Mouse (Mus musculus) retina, postnatal 7 days (tissue): ENCODE measurements at regions not wholly inside any gene's neighbourhood (a gene's known extent, or its start where the extent isn't known, plus 50 kb on each side); places are given as distances from the start of the nearest gene placed in this dataset.

ENCODE experiments used
- DNase-seq: peaks from one replicate; pipeline ENCODE4 v3.0.0-alpha.2; 2012; ENCODE audit warnings: low read depth, low spot score

DNA sequence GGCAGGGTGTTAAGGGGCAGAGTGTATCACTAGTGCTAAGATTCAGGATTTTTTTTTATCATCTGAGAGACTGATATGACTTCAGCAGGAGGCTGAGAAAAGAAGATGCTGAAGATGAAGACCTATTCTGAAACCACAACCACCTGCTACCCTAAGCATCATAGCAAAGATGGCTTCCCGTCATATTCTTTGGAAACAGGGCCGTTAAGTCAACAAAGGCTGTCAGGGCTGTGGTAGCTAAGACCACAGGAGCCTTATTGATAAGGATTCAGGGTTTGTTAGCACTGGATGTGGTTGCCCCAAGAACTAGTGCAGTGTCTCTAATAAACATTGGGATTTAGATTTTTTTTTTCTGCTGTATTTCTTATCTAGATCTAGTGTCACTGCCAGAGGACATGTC, 56.7 kb upstream of the Rasgrp1 start:
- DNase-seq: no peak

DNA sequence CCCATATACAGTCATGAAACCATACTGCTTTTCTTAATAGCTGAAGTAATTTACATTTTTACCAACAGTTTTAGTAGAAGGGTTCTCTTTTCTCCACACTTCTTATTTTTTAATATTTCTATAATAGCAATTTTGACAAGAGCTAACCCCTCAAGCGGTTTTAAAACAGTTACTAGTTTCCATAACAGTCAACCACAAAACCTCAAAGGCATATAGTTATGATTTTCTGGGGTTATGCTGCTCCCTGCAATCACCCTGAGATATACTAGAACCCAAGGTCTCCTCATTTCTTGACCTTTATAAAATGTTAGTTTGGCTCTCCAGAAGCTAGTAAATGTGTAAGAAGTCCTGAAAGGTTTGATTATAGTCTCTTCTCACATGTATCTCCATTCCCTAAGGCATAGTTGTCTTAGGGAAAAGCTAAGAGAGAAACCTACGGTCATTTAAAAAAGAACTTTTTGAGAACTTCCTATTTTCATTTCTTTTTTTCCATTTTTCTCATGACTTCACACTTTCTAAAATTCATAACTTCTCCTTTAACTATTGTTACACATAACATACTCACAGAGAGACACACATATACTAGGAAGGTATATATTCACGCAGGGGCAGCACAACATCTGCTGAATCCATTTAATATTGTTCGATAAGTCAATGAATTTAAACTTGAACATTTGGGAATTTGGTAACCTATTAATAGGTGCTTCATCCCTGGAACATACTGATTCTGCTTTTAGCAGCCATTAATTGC, 60.8 kb upstream of the Rasgrp1 start:
- no peak for DNase-seq

DNA sequence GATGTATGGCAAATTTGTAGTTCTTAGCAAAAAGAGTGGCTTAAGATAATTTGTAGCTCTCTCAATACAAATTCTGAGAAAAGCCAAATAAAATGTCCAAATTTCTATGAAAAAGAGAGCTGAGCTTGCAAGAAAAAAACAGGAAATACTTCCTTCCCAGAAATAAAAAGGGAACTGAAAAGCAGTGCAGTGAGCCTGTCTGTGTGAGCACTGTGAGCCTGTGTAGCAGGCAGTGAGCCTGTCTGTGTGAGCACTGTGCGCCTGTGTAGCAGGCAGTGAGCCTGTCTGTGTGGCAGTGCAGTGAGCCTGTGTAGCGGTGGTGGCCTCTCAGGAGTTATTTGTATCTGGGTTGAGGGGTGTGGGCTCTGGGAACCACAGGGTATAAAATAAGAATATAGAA, 62.7 kb upstream of the Rasgrp1 start:
- DNase-seq: no peak

DNA sequence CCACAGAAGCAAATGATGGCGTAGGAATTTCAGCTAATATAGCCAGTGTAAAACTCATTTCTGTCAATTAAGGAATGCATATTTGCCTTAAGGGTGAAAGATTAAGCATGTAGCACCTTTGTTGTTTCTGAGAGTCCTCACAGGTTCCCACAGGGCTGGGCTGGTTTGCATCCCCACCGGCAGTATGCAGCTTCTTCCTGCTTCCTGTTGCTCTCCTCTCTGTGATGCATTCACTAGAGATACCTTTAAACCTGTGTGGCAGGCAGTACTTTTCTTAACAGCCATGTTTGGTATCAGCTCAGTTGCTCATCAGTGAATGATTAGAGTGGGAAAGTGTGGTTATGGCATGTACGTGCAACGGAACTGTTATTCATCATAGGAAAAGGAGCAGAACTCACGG, 65.4 kb upstream of the Rasgrp1 start:
- DNase-seq: no peak

DNA sequence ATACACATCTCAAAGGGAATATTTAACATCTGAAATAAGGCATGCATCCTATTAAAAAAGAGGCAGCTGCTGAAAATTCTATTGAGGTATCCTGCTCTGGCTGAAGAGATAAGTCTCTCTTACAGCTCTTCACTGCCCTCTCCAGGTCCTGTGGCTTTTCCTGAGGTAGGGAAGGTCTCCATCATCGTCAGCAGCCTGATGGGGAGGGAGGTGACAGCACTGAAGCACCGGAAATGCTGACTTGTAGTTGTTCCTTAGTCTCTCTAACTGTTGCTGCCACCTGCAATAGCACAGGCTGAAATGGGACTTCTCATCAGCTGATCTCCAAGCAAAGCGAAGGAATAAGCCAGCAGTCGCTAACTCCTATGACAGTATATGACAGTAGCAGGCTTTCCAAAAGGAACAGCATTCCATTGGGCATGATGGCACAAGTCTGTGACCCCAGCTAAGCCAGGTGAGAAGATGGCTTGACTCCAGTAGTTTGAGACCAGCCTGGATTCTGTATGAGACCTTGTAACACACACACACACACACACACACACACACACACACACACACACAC, 69.3 kb upstream of the Rasgrp1 start:
- no peak for DNase-seq

DNA sequence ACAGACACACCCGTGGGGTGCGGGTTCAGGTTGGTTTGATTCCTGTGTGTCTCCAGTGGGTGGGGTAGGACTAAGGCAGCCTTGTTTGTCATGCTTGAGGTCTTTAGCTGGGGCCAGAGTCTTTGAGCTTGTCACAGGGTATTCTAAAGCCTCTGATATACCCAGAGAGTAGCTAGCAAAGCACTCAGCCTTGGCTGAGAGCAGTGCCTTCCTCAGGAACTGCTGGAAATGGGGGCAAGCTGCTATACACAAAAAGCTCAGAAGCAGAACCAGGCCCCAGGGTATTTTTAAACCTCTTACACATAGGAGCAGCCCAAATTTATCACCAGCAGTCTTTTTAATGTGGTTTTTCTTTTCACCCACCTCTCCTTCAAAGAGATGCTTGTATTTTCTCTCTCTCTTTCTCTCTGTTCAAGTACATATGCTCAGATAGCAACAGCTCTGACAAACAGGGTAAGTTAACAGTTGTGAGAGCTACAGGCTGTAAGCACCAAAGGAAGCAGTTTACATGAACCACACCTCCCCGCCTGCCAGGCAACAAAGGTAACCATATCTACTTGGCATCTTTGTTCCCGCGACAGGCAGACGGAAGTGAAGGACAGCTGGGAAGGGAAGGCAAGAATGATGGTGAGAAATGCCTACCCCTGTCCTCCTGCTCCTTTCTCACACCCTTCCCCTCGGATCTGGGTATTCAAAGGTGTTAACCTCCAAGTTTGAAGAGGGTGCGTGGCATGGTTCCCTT, 74.6 kb upstream of the Rasgrp1 start:
- no peak for DNase-seq

DNA sequence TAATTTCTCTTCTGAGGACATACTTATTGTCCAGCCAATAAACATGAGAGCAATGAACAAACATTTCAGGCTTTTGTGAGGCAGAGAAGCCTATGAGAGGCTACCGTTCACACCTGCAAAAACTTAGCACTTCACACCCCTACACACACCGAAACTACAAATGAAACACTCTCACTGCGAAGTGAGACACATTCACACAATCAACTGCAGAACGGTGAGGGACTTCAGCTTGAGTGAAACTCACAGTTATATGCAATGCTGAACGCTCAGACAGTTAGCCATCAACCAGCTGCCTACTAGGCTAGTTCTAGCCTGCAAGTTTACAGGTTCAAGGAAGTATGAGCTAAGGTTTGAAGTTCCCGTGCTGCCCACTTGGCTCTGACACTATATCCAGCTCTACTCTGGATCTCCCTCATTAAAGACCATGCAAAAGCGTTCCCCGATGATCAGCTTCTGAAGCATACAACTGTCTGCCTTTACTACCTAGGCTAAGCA, 75.4 kb upstream of the Rasgrp1 start:
- no peak for DNase-seq

DNA sequence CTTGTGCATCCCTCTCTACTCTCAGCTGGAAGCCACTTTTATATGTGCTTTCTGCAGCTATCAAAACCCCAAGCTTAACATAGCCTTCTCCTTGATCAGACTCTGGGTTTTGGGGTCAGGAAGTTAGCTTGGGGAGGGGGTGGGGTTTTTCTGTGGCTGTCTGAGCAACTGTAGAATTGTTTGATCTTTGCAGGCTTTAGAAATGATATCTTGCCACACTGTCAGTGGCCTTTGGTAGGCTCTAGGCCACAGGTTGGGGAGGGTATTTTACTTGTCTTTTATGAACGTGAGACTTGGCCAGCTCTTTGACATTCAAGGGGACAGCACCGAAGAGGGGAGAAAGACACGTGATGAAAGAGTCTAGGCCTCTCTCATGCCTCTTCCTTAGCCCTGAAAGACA, 75.9 kb upstream of the Rasgrp1 start:
- DNase-seq: no peak

DNA sequence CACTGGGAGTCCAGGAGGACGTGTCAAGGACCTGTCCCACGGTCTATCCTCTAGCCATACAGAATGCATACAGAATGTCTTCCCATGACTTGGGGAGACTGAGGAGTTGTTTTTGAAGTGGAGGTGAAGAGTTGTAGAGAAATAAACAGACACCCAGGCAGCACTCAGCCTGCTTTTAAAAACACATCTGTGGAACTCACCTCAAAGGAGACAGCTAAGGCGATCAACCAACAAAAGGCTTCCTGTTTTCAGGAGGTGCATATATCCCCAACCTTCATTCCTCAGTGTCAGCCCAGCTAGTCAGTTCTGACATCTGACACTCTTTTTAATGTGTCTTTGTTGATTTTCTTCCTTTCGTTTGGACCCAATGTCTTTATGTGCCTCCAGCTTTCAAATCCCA, 78.6 kb upstream of the Rasgrp1 start:
- DNase-seq: no peak

DNA sequence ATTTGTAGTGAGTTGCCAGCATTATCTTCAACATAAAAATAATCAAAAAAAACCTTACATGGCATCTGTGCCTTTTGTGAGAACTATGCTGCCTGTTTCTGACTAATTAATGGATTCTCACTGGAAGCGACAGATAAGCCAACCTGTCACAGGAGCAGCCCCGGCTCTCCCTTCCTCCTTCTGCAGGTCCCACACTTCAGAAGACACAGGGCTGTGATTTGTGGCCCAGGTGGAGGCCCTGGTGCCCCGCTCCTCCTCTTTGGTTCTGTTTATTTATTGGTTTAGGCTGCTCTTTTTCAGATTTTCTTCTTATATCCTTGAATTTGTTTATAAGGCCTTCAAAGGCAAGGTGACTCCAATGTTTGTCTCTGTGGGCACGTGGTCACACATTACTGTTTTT, 80.0 kb upstream of the Rasgrp1 start:
- no peak for DNase-seq

DNA sequence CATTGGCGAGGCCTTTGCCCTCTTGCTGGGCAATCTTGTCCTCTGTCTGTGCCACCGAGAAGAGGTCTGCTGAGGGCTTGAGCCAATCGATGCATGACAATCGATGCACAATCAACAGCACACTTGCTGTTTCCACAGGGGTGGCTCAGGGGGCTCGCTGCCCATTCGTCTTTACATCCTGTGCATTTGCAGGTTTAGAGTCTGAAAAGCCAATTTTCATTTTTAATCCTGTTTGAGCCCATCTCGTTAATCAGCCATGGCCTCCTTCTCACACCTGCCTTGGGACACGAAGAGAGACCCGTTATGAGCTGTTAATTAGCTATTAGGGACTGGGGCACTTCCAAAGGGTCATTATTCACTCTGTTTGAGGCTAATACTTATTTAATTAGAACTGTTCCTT, 86.4 kb upstream of the Rasgrp1 start:
- no peak for DNase-seq

DNA sequence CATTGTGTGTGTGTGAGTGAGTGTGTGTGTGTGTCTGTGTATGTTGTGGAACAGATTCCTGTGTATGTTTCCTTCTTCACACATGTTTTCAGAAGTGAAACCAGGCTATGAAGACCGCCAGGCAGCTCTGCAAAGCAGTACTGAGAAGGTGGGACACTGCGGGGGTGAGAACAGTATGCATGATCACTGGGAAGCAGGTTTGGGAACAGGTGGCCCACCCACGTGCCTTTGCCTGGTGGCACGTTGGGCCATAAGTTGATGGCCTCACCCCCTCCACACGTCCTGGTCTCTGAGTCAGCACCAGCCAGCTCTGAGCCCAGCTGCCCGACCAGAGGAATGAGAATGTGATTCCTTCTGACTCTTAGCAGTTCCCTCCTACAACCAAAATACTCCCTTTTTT, 89.2 kb upstream of the Rasgrp1 start:
- no peak for DNase-seq

DNA sequence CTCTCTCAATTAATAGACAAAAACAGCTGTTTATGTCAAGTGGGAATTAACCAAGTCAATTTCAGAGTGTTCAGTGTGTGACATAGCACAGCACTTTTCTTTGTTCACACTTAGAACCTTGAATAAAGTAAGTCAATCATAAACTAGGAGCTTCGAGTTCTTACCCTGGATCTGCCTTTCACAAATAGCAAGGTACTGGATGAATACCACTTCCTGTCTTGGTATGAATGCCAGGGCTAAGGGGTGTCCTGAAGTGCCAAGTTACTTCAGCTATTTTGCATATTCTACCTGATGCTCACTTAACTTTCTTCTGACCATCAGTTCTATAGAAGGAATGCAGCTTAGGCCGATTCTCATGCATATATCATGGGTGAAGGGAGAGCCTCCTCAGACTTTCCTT, 90.1 kb upstream of the Rasgrp1 start:
- DNase-seq: no peak

DNA sequence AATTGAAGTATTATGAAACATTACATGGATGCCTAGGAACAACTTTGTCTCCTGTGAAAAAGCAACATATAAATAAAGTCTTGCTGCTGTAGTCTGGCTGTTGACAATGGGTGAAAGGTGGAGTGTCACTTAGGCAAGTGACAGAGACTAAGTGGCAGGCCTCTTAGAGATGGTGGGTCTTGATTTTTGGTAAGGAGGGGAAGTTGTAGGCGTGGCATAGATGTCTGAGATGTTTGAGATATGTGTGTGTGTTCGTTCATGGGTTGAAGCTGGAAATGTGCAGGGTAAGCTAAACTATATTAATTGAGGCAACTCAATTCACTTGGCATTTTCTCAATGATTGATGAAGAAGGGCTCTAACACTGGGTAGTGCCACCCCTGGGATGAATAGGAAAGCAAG, 90.7 kb upstream of the Rasgrp1 start:
- no peak for DNase-seq

DNA sequence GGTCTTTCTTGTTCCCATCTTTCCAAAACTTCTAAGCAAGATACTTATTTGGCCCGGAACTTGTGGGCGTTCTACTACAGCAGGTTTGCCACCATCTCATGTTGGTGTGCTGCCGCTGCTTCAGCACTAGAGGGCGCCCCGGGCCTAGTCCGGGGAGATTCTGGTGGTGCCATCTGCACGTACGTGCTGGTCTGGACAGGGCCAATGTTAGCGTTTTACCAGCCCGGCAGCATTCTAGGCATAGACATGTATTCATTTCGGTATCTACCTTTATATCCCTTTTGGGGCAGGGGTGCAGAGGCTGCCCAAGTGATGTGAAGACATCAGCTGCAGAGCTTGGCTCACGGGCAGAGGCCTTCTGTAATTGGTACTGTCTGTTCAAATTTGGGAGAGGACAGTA, 95.3 kb upstream of the Rasgrp1 start:
- DNase-seq: no peak

DNA sequence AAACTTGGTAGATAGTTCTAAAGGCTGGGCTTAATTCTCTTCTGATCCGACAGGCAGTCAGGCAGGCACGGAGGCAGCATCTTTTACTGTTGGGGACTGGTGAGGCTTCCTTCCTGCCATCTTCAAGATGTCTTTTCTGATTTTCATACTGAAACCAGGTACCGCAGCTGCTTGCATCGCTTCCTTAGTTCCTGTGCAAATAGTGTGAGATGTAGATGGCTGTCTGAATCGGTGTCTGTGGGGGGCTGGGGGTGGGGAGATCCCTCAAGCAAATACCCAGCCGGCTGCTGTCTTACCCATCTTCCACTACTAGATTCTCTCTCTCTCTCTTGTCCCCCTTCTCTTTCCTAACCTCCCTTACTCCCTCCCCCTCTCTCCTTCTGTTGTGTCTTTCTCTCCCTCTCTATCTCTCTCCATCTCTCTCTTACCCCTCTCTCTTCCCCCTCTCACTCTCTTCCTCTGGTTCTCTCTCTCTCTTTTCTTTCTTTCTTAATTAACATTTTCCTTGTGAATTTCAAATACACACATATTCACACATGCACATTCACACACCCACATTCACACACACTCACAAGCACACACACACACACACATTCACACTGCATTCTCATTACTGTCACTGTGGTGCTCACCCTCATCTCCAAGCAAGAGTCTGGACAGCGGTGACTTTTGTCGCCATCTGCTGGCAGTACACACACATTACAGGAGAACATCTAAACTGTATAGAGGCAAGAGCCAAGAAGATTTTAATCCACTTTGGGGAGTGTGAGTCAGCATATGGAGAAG, 96.0 kb upstream of the Rasgrp1 start:
- DNase-seq: peak; percentile 57

DNA sequence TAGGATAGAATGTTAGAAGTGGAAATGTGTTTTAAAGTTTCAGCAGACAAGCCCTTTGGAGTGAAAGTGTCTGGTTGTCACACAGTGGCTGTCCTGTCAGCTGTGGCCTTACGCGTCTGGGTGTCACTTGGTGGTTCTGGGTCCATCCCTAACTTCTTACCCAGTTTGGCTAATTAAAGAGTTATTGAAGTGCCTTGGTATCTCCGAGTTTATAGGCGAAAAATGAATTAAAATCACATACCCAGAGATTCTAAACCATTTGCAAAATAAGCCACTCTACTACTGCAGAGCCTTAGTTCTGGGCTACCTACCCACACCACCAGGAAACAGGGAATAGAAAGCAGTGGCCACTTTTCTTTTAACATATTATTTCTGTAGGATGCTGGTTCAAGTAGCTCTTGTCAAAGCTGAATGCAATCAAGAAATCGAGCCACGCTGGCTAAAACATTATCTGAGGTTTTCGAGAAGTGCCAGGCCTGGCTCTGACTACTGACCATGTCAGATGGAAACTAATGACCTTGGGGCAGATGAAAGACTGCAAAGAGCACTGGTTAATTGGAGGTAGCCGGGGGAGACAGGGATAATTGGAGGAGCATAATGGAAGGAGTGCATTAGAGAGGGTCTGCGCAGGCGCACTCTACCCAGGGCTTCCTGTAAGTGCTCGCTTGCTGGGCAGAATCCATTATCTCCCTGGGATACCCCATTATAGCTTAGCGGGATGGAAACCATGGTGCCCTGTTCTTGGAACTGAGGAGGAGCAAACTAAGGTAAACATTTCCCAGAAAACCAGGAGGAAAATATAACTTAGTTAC, 96.8 kb upstream of the Rasgrp1 start:
- DNase-seq: no peak

DNA sequence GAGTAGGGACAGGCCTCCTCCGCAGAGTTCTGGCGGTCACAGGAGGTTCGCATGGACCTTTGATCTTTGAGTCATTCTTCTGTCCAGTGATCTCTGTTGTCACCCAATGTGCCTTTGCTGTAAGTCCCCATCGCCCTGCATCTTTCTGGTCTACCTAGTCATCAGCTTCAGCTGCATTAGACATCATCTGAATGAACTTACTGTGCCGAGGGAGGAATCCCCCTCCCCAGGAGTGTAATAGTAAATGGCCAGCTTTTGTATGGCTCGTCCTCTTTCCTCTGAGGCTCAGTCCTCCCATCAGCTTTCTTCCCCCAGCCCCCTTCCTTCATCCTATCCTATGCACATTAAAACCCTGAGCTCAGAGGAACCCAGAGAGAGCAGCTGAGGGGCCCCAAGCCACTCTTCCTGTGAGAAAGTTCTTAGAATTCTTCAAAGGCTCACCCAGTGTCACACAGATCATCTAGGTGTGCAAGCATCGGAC, 98.0 kb upstream of the Rasgrp1 start:
- DNase-seq: no peak

DNA sequence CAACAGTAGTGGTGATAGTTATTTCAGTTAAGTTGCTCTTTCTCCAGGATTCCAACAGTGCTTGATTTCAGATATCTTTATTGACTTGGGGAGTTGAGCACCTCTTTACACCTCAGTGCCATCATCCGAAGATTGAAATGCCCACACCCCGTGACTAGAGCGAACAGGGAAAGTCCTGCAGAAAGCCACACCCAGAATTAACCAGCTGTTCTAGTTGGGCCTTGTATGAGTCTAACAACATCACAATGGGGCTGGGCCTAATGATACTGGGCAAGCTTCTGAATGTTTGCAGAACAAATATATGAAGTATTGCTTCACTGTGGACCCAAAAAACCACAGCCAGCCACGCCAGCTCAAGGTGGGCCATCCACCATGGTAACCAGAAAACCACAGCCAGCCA, 100.1 kb upstream of the Rasgrp1 start:
- DNase-seq: no peak

DNA sequence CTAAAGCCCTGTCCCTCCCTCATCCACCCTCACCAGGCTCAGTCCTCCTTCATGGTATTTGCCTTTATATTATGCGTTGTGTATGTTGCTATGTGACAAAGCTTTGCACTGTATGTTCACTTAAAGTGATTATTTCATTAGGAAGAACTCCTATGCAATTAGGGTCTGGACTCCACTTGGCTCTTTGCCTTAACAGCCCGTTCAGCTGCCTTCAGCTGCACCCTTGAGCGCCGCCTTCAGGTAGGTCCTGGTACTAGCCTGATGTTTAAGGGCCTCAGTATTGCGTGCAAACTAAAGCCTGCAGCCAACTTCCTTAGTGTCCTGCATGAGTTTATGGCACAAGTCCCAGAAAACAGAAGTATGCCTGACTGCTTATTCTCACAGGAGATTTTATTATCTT, 101.9 kb upstream of the Rasgrp1 start:
- DNase-seq: no peak

DNA sequence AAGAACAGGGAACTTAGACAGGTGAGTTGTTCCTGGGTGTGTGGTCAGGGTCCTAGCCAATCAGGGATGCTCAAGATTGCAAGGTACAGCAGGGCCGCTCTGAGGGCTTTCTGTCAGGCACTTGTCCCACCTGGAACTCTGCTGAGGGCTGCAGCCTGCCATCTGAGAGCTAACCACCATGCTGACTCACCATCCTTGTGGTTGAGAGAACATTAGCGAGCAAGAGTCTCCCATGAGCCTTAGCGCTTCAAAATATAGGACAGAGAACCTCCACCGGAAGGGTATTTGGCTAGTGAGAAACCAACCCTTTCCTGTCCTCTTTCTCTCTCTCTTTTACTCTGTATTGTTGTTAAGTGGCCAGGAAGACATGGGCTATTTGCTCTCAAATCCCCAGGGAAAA, 104.1 kb upstream of the Rasgrp1 start:
- no peak for DNase-seq
